Mouse (Mus musculus): ENCODE measurements around the gene Pnrc2.
A peak's percentile ranks its signal among the peaks of the same experiment; 100 is the strongest.

Gene Pnrc2

DNA sequence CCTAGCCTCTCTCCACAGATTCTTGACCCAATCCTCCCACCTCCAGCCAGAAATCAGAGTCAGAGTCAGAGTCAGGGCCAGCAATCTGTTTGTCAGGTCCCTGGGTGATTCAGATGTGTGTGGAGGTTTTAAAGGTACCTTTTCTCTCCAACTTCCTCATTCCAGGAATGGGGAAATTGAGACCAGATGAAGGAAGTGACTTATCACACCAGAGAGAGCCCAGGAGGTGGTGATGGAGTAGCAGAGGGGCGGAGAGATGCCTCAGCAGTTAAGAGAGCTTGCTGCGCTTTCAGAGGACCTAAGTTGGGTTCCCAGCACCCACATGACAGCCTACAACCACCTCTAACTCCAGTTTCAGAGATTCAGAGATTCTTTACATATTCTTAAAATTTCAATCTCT is 17.9 kb upstream of the Pnrc2 start:
- no peak for DNase-seq (ENCODE audit: low read depth)

- peak; percentile 91 for DNase-seq (ENCODE audit: low read depth)
Measured at GRCm38 (mm10) chr4:135889884-135890283, 16.2 kb upstream of the Pnrc2 start.

GRCm38 (mm10) chr4:135889146-135889883 is 15.7 kb upstream of the Pnrc2 start:
- no peak for DNase-seq (ENCODE audit: low read depth)

DNA sequence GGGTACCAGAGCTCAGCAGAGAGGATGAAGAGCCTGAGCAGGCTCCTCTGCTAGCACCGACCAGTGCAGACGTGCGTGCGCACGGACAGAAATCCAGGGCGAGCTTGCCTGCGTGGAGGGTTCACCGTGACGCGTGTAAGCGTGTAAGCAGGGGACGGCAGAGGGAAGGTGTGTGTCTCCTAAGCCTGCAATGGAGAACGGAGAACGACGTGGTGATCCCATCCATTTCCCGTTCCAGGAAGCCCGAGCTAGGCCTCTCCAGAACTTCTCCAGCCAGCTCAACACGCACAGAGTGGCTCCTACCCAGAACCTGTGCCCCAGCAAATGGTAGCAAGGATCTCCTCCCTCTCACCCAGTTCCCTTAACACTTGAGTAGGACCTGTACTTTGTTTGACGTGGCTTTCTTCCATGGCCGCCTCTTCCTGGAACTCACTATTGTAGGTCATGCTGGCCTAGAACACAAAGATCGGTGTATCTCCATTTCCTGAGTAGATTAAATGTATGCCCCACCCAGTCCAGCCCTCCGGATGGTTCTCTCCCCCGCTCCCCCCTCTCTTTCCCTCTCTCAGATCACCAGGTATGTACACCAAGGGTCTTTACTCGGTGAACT is 14.9 kb upstream of the Pnrc2 start:
- no peak for DNase-seq (ENCODE audit: low read depth)

GRCm38 (mm10) chr4:135886184-135886583 is 12.5 kb upstream of the Pnrc2 start:
- no peak for DNase-seq (ENCODE audit: low read depth)

- no peak for DNase-seq (ENCODE audit: low read depth)
Measured at GRCm38 (mm10) chr4:135885676-135886075, 12.0 kb upstream of the Pnrc2 start.

DNA sequence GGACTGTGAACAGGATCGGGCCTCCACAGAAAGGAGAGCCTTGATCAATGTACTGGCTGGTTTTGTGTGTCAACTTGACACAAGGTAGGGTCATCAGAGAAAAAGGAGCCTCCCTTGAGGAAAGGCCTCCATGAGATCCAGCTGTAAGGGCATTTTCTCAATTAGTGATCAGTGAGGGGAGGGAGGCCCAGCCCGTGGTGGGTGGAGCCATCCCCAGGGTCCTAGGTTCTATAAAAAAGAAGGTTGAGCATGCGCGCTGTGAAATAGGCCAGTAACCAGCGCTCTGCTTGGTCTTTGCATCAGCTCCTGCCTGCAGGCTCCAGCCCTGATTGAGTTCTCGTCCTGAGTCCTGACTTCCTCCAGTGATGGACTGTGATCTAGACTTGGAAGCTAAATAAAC is 10.9 kb upstream of the Pnrc2 start:
- DNase-seq (ENCODE audit: low read depth) = peak; percentile 14

GRCm38 (mm10) chr4:135883881-135884516 is 10.3 kb upstream of the Pnrc2 start:
- DNase-seq (ENCODE audit: low read depth) = peak; percentile 62

DNA sequence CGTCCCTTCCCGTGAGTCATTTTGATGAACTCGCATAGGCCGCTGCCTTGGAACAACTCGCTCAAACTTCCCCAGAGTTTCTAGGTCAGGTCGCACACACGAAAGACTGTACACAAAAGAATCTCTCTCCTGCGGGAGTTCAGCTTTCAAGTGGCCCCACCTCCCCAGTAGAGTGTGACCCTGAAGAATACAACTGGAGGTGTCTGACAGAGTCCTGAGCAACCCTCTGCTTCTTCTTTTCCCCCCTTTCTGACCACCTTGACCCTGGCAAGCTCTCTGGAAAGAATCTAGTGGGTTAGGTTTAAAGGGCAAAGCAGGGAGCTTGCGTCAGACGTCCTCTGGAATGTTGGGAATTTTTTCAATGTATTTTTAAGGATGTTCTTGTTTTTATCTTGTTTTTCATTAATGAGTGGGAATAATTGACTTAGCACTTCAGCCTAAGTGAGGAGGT is 9.8 kb upstream of the Pnrc2 start:
- DNase-seq (ENCODE audit: low read depth) = no peak

GRCm38 (mm10) chr4:135882023-135882422 is 8.4 kb upstream of the Pnrc2 start:
- DNase-seq (ENCODE audit: low read depth) = no peak

- DNase-seq (ENCODE audit: low read depth) = no peak
Measured at GRCm38 (mm10) chr4:135880576-135880975, 6.9 kb upstream of the Pnrc2 start.

- no peak for DNase-seq (ENCODE audit: low read depth)
Measured at GRCm38 (mm10) chr4:135880018-135880417, 6.4 kb upstream of the Pnrc2 start.

- no peak for DNase-seq (ENCODE audit: low read depth)
Measured at GRCm38 (mm10) chr4:135879021-135879420, 5.4 kb upstream of the Pnrc2 start.

GRCm38 (mm10) chr4:135877742-135878141 is 4.1 kb upstream of the Pnrc2 start:
- DNase-seq (ENCODE audit: low read depth) = no peak

DNA sequence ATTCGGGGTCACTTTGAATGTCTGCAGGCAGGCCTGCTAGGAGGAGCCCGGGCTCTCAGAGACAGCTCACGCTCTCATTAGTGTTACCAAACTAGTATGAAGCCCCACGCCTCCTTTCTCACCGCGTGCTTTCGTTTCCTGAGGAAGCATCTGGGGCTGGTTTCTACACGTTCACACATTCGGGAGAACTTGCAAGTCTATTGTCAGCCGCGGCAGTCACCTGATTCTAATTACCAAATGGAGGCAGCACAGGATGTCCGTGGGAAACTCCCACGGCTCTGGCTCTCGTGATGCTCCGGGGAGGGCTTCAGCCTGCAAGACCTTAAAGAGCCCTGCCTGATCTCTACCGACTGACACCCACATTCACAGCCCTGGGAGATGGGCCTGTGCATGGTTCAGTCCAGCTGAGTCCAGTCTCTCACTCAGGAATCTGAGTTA is 3.0 kb upstream of the Pnrc2 start:
- peak; percentile 96 for DNase-seq (ENCODE audit: low read depth)

DNA sequence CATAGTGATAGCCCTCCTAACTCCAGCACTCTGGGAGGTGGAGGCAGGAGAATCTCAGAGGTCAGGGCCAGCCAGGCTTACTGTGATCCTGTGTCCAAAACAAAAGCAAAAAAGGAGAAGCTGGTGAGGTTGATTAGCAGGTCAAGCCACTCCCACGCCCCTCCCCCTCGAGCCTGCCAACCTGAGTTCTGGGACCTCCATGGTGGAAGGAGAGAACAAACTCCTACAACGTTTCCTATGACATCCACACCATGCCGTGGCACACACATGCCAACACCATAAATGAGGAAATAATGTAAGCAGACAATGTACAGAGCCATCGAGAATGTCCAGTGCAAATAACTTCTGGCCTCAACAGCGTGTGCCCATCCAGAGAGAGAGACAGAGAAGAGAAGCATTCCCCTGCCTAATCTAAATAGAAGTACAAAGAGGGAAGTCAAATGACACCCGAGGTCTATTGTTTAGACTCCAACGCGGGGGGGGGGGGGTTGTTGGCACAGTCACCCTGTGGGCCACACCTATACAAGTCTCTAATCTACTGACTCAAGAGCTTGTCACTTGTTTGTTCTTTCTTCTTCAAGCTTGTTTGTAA is 2.4 kb upstream of the Pnrc2 start:
- no peak for DNase-seq (ENCODE audit: low read depth)

- peak; percentile 60 for DNase-seq (ENCODE audit: low read depth)
Measured at GRCm38 (mm10) chr4:135875546-135875945, 1.9 kb upstream of the Pnrc2 start.

GRCm38 (mm10) chr4:135874564-135875535 is 1.2 kb upstream of the Pnrc2 start:
- DNase-seq (ENCODE audit: low read depth) = peak; percentile 41

DNA sequence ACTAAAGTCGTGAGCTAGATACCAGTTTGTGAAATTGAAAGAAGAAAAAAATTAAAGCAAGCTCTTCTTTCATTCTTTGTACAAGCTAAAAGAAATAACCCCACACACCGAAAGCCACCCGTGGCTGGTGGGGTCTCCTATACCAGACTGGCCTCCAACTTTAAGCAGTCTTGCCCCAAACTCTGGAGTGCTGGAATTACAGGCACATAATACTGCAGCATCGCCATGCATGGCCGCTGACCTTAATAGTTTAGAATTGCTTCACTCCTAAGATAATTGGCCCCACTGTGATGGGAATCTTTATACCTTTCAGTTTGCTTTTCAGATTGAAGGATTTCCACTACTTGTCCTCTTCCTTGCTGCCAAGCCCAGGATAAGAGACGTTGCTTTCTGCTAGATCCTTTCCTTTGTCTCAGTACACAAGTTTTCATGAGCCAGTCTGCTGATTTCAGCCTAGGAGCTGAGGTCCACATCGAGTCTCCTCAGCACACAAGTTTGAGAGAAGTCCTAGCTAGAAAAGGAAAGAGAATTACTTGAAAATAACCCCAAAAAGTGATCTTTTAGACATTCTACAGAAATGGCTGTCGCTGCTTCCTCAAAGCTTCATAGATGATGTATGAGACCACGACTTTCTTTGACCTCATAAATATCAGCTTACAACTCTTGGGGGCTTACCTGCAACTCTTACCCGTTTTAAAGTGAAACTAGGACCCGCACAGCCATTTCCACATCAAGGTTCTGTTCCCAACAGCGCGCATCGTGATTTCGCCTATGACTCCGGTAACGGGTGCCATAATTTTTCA is 860 bp downstream of the Pnrc2 start:
- DNase-seq (ENCODE audit: low read depth) = no peak

DNA sequence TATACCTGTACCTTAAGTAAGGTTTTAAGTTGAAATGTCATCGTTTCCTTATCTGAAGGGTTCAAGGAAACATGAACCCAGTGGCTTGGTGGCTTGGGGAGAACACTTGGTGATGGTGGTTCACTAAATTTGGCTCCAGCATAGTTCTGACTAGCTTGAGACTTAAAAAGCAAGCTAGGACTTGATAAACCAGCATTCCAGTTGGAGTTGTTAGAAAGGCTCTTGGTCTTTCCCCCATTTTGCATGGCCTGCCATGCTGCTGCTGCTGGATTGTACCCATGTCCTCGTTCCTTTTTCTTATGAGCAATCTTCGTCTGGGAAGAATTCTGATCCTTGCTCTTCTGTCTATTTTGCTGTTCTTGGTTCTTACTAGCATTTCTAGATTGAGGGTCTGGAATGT is 1.6 kb downstream of the Pnrc2 start:
- no peak for DNase-seq (ENCODE audit: low read depth)

All from naive thymus-derived CD4-positive, alpha-beta T cell, adult 2 months (primary cell).